Mouse (Mus musculus): ENCODE measurements at regions not wholly inside any gene's neighbourhood (a gene's known extent, or its start where the extent isn't known, plus 50 kb on each side); places are given as distances from the start of the nearest gene placed in this dataset.

GRCm38 (mm10) chr9:101796063-101796462, 65.6 kb upstream of the 9630041A04Rik start:
- TF ChIP-seq POLR2A (IDR thresholded peaks at IDR 0.05; ENCODE audit: extremely low read depth, insufficient read depth, low read length): no peak
- no peak for TF ChIP-seq CTCF (IDR thresholded peaks at IDR 0.05; ENCODE audit: extremely low read depth, insufficient read depth, low read length)

Measured in cortical plate, adult 2 months (tissue).